Mouse (Mus musculus) cortical plate, adult 2 months (tissue): ENCODE data around the gene Mtcl1. TPM values are rescaled to one million over a fixed set of nuclear protein-coding genes. Genes with fewer than 3 reads are reported as not detected.

Experiments
- H3K27ac ChIP-seq: fragments of 200-500 bp; 2 replicates; pipeline ENCODE4 v1.5.1; 2012; ENCODE audit warnings: low read length, control low read depth, inconsistent platforms; ENCODE audit not compliant: insufficient read depth
- H3K4me1 ChIP-seq: fragments of 200-500 bp; 2 replicates; pipeline ENCODE4 v1.6.1; 2011; ENCODE audit warnings: low read length; ENCODE audit not compliant: control insufficient read depth, insufficient read depth
- H3K4me3 ChIP-seq: fragments of 200-500 bp; 2 replicates; pipeline ENCODE4 v1.5.1; 2011; ENCODE audit warnings: mild to moderate bottlenecking, low read length, control low read depth; ENCODE audit not compliant: insufficient read depth
- CTCF ChIP-seq: fragments of 200-500 bp; IDR thresholded peaks from 2 replicates; pipeline ENCODE4 v1.5.1; 2011; ENCODE audit warnings: mild to moderate bottlenecking, control low read depth, low read length; ENCODE audit not compliant: insufficient read depth; ENCODE audit errors: extremely low read depth
- POLR2A ChIP-seq: fragments of 200-500 bp; IDR thresholded peaks from 2 replicates; pipeline ENCODE4 v1.6.1; 2011; ENCODE audit warnings: mild to moderate bottlenecking, low read length, control low read depth; ENCODE audit not compliant: insufficient read depth; ENCODE audit errors: extremely low read depth
- polyA plus RNA-seq: library from polyadenylated mRNA; depleted of rRNA; stranded (reverse); fragments of >200 nt; gene quantifications from 2 replicates; pipeline ENCODE4 v1.2.3, GENCODE M21; 2012; rRNA removed

Mtcl1 gene
- polyA plus RNA-seq, 1 experiment = 47.8 TPM

- no peak overlapping the region for H3K4me3 ChIP-seq
- no peak overlapping the region for H3K27ac ChIP-seq
- no peak for TF ChIP-seq CTCF
- H3K4me1 ChIP-seq = no peaks in the 10 kb centered on the region
These were observed 148.3 kb downstream of the Mtcl1 start for GRCm38 (mm10) chr17:66301267-66301666.

- no peak for TF ChIP-seq CTCF
- TF ChIP-seq POLR2A = no peak
- no peak overlapping the region for H3K27ac ChIP-seq
- H3K4me3 ChIP-seq = no peak overlapping the region
- H3K4me1 ChIP-seq = no peaks in the 10 kb centered on the region
These were observed 151.8 kb downstream of the Mtcl1 start for GRCm38 (mm10) chr17:66297721-66298120.

GRCm38 (mm10) chr17:66293581-66293980 lies 156.0 kb downstream of the Mtcl1 start:
- H3K27ac ChIP-seq = no peak overlapping the region
- H3K4me3 ChIP-seq = no peak overlapping the region
- TF ChIP-seq CTCF (no peak), POLR2A (no peak)
- no peaks in the 10 kb centered on the region for H3K4me1 ChIP-seq

DNA sequence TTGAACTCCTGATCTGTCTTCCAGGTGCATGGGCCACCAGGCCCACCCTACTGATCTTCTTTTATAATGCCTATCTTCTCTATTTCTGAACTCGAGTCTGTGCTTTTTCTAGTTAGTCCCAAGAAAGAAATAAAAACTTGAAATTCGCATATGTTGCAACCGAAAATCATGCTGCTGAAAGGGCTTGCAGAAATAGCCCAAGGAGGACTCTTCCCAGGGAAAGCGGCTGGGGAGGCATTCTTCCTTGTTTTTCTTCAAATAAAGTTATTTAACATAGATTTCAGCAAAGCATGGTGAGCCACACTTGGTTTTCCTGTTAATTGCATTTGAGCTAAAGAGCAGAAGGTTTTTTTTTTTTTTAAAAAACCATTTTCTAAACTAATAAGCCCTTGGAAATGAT lies 159.7 kb downstream of the Mtcl1 start:
- H3K4me1 ChIP-seq = no peaks in the 10 kb centered on the region
- H3K4me3 ChIP-seq = no peak overlapping the region
- H3K27ac ChIP-seq = no peak overlapping the region
- TF ChIP-seq POLR2A = no peak
- no peak for TF ChIP-seq CTCF

Other genes with a start within 250 kb of the Mtcl1 start
- 105 and 113 TPM in 2 replicates for gene Rab12, start 70.0 kb upstream of the Mtcl1 start, polyA plus RNA-seq
- gene Themis3, start 144.9 kb upstream of the Mtcl1 start, polyA plus RNA-seq = not detected in 2 replicates